In genomic region chr6:21551501-21551900, GRCm38 (mm10) we compare ENCODE assay signal across 22 mouse cellular contexts.
A peak's percentile ranks its signal among the peaks of the same experiment; 100 is the strongest.
DNase-seq lines count a peak whose midpoint lies in the region; ATAC-seq and TF ChIP-seq lines count a peak whose summit lies in the region.
"Had no signal": no experiment of that assay in that cellular context is flagged by ENCODE, and none has a peak within 500 bp of the region (broad histone marks: within the 10 kb centered on the region; RNA-seq: fewer than 3 reads in every experiment).

No protein-coding gene starts in this region.

- H3K27me3 ChIP-seq in cerebellum, adult 2 months (ENCODE audit: control insufficient read depth, insufficient read depth, low read length), result no peaks in the 10 kb centered on the region
- no peaks in the 10 kb centered on the region for H3K27me3 ChIP-seq in midbrain, embryonic 15.5 days (replicated peaks)
- no peaks in the 10 kb centered on the region for H3K27me3 ChIP-seq in neural tube, embryonic 15.5 days (replicated peaks)
- H3K27me3 ChIP-seq: CH12.LX; heart, embryonic 12.5 days; neural tube, embryonic 13.5 days had no signal

- H3K4me1 ChIP-seq in cerebellum, adult 2 months (ENCODE audit: control insufficient read depth, insufficient read depth, low read length), result no peaks in the 10 kb centered on the region; the same call in 1 of the 2 replicates
- H3K4me1 ChIP-seq in midbrain, embryonic 15.5 days, result no peaks in the 10 kb centered on the region
- no peaks in the 10 kb centered on the region for H3K4me1 ChIP-seq in neural tube, embryonic 15.5 days
- H3K4me1 ChIP-seq: heart, embryonic 12.5 days; limb, embryonic 10.5 days; neural tube, embryonic 13.5 days had no signal

- no peak overlapping the region for H3K4me2 ChIP-seq in midbrain, embryonic 15.5 days
- no peak overlapping the region for H3K4me2 ChIP-seq in neural tube, embryonic 15.5 days
- H3K4me2 ChIP-seq: heart, embryonic 12.5 days; liver, embryonic 11.5 days; lung, embryonic 14.5 days; midbrain, embryonic 11.5 days; neural tube, embryonic 13.5 days had no signal

- no peak for TF ChIP-seq CTCF in cerebellum, adult 2 months (IDR thresholded peaks at IDR 0.05; ENCODE audit: borderline replicate concordance, insufficient read depth, low read depth, low read length)

- no peak overlapping the region for H3K27ac ChIP-seq in cerebellum, adult 2 months (ENCODE audit: insufficient read depth, low read length)
- H3K27ac ChIP-seq in midbrain, embryonic 15.5 days, result no peak overlapping the region
- H3K27ac ChIP-seq in neural tube, embryonic 15.5 days (replicated peaks), result no peak overlapping the region
- H3K27ac ChIP-seq: hindbrain, postnatal 0 days; limb, embryonic 10.5 days; macrophage; neural tube, embryonic 13.5 days had no signal

- H3K9me3 ChIP-seq in midbrain, embryonic 15.5 days, result no peaks in the 10 kb centered on the region
- H3K9me3 ChIP-seq in neural tube, embryonic 15.5 days (replicated peaks), result no peaks in the 10 kb centered on the region
- H3K9me3 ChIP-seq: heart, embryonic 12.5 days; limb, embryonic 10.5 days; neural tube, embryonic 13.5 days had no signal

- no peak overlapping the region for H3K4me3 ChIP-seq in cerebellum, adult 2 months (replicated peaks; ENCODE audit: insufficient read depth, low read depth, low read length)
- H3K4me3 ChIP-seq in midbrain, embryonic 15.5 days, result no peak overlapping the region
- H3K4me3 ChIP-seq in neural tube, embryonic 15.5 days (replicated peaks), result no peak overlapping the region
- H3K4me3 ChIP-seq: heart, embryonic 12.5 days; limb, embryonic 10.5 days; neural tube, embryonic 13.5 days had no signal

- 34% methylated on average over 9 of the region's 9 CpGs for WGBS in cerebellum, adult 2 months
- WGBS in midbrain, embryonic 15.5 days, result 83% methylated on average over 9 of the region's 9 CpGs
- 84% methylated on average over 9 of the region's 9 CpGs for WGBS in neural tube, embryonic 15.5 days

- no peak for TF ChIP-seq POLR2A in cerebellum, adult 2 months (IDR thresholded peaks at IDR 0.05; ENCODE audit: borderline replicate concordance, insufficient read depth, low read length)

- no peak overlapping the region for H3K9ac ChIP-seq in midbrain, embryonic 15.5 days
- no peak overlapping the region for H3K9ac ChIP-seq in neural tube, embryonic 15.5 days (replicated peaks)
- H3K9ac ChIP-seq: heart, embryonic 12.5 days; lung, embryonic 14.5 days; neural tube, embryonic 13.5 days had no signal

- no peaks in the 10 kb centered on the region for H3K36me3 ChIP-seq in midbrain, embryonic 15.5 days (replicated peaks)
- no peaks in the 10 kb centered on the region for H3K36me3 ChIP-seq in neural tube, embryonic 15.5 days
- H3K36me3 ChIP-seq: heart, embryonic 12.5 days; limb, embryonic 10.5 days; neural tube, embryonic 13.5 days had no signal

- intact Hi-C loops in left cerebral cortex, postnatal 10 days (cut with DNase I), result no loop called here
- intact Hi-C loops in left cerebral cortex, postnatal 36 days (cut with DNase I), result loop anchor here (5.0 kb wide), 1 partner anchor 396 kb away; the partner anchor contains the start of gene Ing3

- ATAC-seq in midbrain, embryonic 15.5 days (replicated peaks), result no peak
- ATAC-seq in neural tube, embryonic 15.5 days (ENCODE audit: low FRiP score), result no peak
- ATAC-seq: hindbrain, postnatal 0 days had no signal

- DNase-seq in cerebellum, adult 2 months, result peak; percentile 24 to 59
- DNase-seq in cerebellum, adult 11 months, result no peak
- peak; percentile 45 to 60 for DNase-seq in left cerebral cortex, adult 18-20 months (ENCODE audit: low spot score in 2 of 2)
- DNase-seq in left cerebral cortex, postnatal 10 days (ENCODE audit: extremely low spot score in 1 of 2, low spot score in 2 of 2), result no peak
- peak; percentile 46 to 53 for DNase-seq in left cerebral cortex, postnatal 36 days (ENCODE audit: low spot score in 2 of 2)
- no peak for DNase-seq in thymus, postnatal 25 days
- DNase-seq: cerebellum, adult 8-10 months; heart, postnatal 36 days; kidney, adult 2 months; kidney, postnatal 14 days; lung, embryonic 14.5 days; thymus, postnatal 4 days had no signal

Comparison
In these comparisons a context has a peak if more than half of its experiments do, and no peak if none do; other contexts are left out.
1. DNase-seq: peak in cerebellum, adult 2 months (2 of 2), left cerebral cortex, adult 18-20 months (2 of 2) and left cerebral cortex, postnatal 36 days (2 of 2); none in cerebellum, adult 11 months (single experiment), left cerebral cortex, postnatal 10 days (0 of 2) and thymus, postnatal 25 days (single experiment).